Mouse (Mus musculus): ENCODE measurements around the gene Ccdc65. TPM values are rescaled to one million over a fixed set of nuclear protein-coding genes. Genes with fewer than 3 reads are reported as not detected.

The Ccdc65 gene
- polyA plus RNA-seq, 1 experiment from 2014 or later = 0.28 TPM

DNA sequence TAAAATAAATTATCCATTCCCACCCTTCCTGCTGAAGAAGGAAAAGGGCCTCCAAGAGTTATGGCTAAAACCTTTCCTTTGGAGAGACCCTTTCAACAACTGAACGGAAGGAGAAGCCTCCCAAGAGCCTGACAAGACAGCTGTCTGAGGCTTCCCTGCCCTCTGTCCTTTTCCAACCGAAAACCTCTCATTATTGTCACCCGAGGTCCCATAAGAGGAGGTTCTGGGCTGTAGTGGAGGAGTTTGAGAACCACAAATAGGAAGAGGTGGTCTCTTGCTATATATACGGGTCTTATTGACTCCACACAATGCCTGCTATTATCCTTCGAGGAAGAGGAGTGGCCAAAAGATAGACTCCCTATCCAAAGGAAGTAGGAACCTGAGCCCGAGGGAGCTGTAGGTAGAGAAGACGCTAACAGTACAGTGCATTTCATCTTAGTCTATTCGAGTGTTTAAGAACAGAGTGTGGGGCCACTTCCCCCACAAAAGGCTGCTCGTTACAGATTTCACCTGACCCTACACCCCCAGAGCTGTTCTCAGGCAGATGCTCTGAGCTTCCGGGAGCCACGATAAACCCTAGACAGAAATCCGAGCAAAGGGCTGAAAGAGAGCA lies 63.9 kb downstream of the Ccdc65 start:
- ATAC-seq (ENCODE audit: insufficient read depth) = no peak

DNA sequence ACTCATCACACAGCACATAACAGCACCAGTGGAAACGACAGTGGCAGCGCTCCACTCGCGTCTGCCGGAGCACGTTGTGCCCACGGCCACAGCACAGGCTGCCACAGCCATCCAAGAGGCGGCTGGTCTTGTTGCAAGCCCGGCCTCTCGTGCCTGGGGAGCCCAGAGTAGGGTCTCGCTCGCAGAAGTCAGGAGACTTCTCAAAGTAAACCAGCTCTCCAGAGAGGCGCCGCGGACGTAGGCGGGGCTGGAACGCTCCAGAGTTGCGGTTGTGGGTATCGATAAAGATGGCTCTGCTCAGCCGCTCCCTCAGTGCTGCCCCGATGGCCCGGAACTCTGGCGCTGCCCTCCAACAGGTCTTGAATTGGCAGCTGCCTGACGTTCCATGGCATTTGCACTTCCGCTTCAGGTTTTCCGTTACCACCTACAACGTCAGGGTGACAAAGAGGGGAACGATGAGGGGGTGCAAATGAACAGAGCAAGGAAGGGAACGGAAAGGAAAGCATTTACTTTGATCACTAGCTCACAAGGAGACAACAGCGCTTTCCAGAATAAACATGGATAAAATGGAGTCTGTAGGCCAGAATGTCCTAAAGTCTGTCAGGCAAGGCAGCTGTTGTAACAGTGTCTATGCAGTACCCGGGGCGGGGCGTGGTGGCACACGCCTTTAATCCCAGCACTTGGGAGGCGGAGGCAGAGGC lies 64.7 kb downstream of the Ccdc65 start:
- ATAC-seq (ENCODE audit: insufficient read depth) = no peak
- H3K27ac ChIP-seq (ENCODE audit: low read depth) = no peak overlapping the region
- 2% methylated on average over 36 of the region's 36 CpGs for WGBS
- H3K9me3 ChIP-seq (ENCODE audit: low read depth, low read length) = no peaks in the 10 kb centered on the region
- H3K36me3 ChIP-seq (ENCODE audit: insufficient read depth) = no peaks in the 10 kb centered on the region
- H3K9ac ChIP-seq = peak overlapping the region; percentile 35; the same call in 1 of the 2 replicates
- TF ChIP-seq CTCF (IDR thresholded peaks at IDR 0.05; ENCODE audit: low read depth) = no peak
- peak overlapping the region; percentile 64 for H3K4me2 ChIP-seq
- peaks cover 67% of the 10 kb centered on the region for H3K27me3 ChIP-seq (ENCODE audit: insufficient read depth, low read length)
- no peak for DNase-seq
- peaks cover 3% of the 10 kb centered on the region; the same call in 1 of the 2 replicates for H3K4me1 ChIP-seq (ENCODE audit: insufficient read depth)
- H3K4me3 ChIP-seq (ENCODE audit: low read depth, low read length) = peak overlapping the region; percentile 30

More for the DNA sequence above, 63.9 kb downstream of the Ccdc65 start:
- H3K4me1 ChIP-seq (ENCODE audit: insufficient read depth) = peaks cover 3% of the 10 kb centered on the region; the same call in 1 of the 2 replicates
- TF ChIP-seq CTCF (IDR thresholded peaks at IDR 0.05; ENCODE audit: low read depth) = no peak
- DNase-seq = no peak
- H3K9ac ChIP-seq = no peak overlapping the region
- 6% methylated on average over 12 of the region's 12 CpGs for WGBS
- H3K9me3 ChIP-seq (ENCODE audit: low read depth, low read length) = no peaks in the 10 kb centered on the region
- peak overlapping the region; percentile 30 for H3K4me3 ChIP-seq (ENCODE audit: low read depth, low read length)
- peak overlapping the region; percentile 64 for H3K4me2 ChIP-seq
- H3K27me3 ChIP-seq (ENCODE audit: insufficient read depth, low read length) = peaks cover 59% of the 10 kb centered on the region
- H3K27ac ChIP-seq (ENCODE audit: low read depth) = no peak overlapping the region
- no peaks in the 10 kb centered on the region for H3K36me3 ChIP-seq (ENCODE audit: insufficient read depth)

Other genes starting within 250 kb of the Ccdc65 start
- gene OR5BS1P, start 238.3 kb upstream of the Ccdc65 start, polyA plus RNA-seq (2014; fragmentation: Nextera tagmentation; extraction: Ambion mirVana) = not detected in 2 replicates
- gene Lalba, start 225.5 kb upstream of the Ccdc65 start, polyA plus RNA-seq (2014; fragmentation: Nextera tagmentation; extraction: Ambion mirVana) = 0.50 and 0.68 TPM in 2 replicates
- gene Olfr279, start 215.8 kb upstream of the Ccdc65 start, polyA plus RNA-seq (2014; fragmentation: Nextera tagmentation; extraction: Ambion mirVana) = not detected in 2 replicates
- 113 and 121 TPM in 2 replicates for gene Kansl2, start 173.9 kb upstream of the Ccdc65 start, polyA plus RNA-seq (2014; fragmentation: Nextera tagmentation; extraction: Ambion mirVana)
- gene Ccnt1, start 137.3 kb upstream of the Ccdc65 start, polyA plus RNA-seq (2014; fragmentation: Nextera tagmentation; extraction: Ambion mirVana) = 57.7 and 58.5 TPM in 2 replicates
- 0.50 TPM in 1 of 2 replicates, not detected in the other for gene 4930415O20Rik, start 137.2 kb upstream of the Ccdc65 start, polyA plus RNA-seq (2014; fragmentation: Nextera tagmentation; extraction: Ambion mirVana)
- gene Adcy6, start 98.1 kb upstream of the Ccdc65 start, polyA plus RNA-seq (2014; fragmentation: Nextera tagmentation; extraction: Ambion mirVana) = 20.5 and 21.8 TPM in 2 replicates
- gene Cacnb3, start 77.4 kb upstream of the Ccdc65 start, polyA plus RNA-seq (2014; fragmentation: Nextera tagmentation; extraction: Ambion mirVana) = 24.6 and 28.9 TPM in 2 replicates
- 27.2 and 28.7 TPM in 2 replicates for gene Ddx23, start 45.3 kb upstream of the Ccdc65 start, polyA plus RNA-seq (2014; fragmentation: Nextera tagmentation; extraction: Ambion mirVana)
- 0.57 and 0.67 TPM in 2 replicates for gene Rnd1, start 30.7 kb upstream of the Ccdc65 start, polyA plus RNA-seq (2014; fragmentation: Nextera tagmentation; extraction: Ambion mirVana)
- gene Fkbp11, start 20.0 kb downstream of the Ccdc65 start, polyA plus RNA-seq (2014; fragmentation: Nextera tagmentation; extraction: Ambion mirVana) = 29.7 and 32.9 TPM in 2 replicates
- 35.4 and 42.5 TPM in 2 replicates for gene Arf3, start 55.0 kb downstream of the Ccdc65 start, polyA plus RNA-seq (2014; fragmentation: Nextera tagmentation; extraction: Ambion mirVana)
- 0.11 TPM in 1 of 2 replicates, not detected in the other for gene Wnt10b, start 69.9 kb downstream of the Ccdc65 start, polyA plus RNA-seq (2014; fragmentation: Nextera tagmentation; extraction: Ambion mirVana)
- not detected in 2 replicates for gene Wnt1, start 81.7 kb downstream of the Ccdc65 start, polyA plus RNA-seq (2014; fragmentation: Nextera tagmentation; extraction: Ambion mirVana)
- 0.04 and 0.12 TPM in 2 replicates for gene Ddn, start 101.3 kb downstream of the Ccdc65 start, polyA plus RNA-seq (2014; fragmentation: Nextera tagmentation; extraction: Ambion mirVana)
- 93.4 and 93.7 TPM in 2 replicates for gene Prkag1, start 123.3 kb downstream of the Ccdc65 start, polyA plus RNA-seq (2014; fragmentation: Nextera tagmentation; extraction: Ambion mirVana)
- 17.1 and 19.3 TPM in 2 replicates for gene Kmt2d, start 163.0 kb downstream of the Ccdc65 start, polyA plus RNA-seq (2014; fragmentation: Nextera tagmentation; extraction: Ambion mirVana)
- gene Rhebl1, start 186.3 kb downstream of the Ccdc65 start, polyA plus RNA-seq (2014; fragmentation: Nextera tagmentation; extraction: Ambion mirVana) = 8.5 and 9.5 TPM in 2 replicates
- 1.0 and 1.3 TPM in 2 replicates for gene Dhh, start 190.3 kb downstream of the Ccdc65 start, polyA plus RNA-seq (2014; fragmentation: Nextera tagmentation; extraction: Ambion mirVana)
- gene Lmbr1l, start 210.0 kb downstream of the Ccdc65 start, polyA plus RNA-seq (2014; fragmentation: Nextera tagmentation; extraction: Ambion mirVana) = 4.5 and 5.5 TPM in 2 replicates
- gene Tuba1b, start 226.4 kb downstream of the Ccdc65 start, polyA plus RNA-seq (2014; fragmentation: Nextera tagmentation; extraction: Ambion mirVana) = 2,161 and 2,216 TPM in 2 replicates
- not detected in 2 replicates for gene Gm49450, start 245.3 kb downstream of the Ccdc65 start, polyA plus RNA-seq (2014; fragmentation: Nextera tagmentation; extraction: Ambion mirVana)
- gene Tuba1a, start 245.5 kb downstream of the Ccdc65 start, polyA plus RNA-seq (2014; fragmentation: Nextera tagmentation; extraction: Ambion mirVana) = 1,129 and 1,167 TPM in 2 replicates